Mouse (Mus musculus): ENCODE results near the gene Cux2.

GRCm38 (mm10) chr5:121818401-121818800 lies 231.5 kb downstream of the Cux2 start:
- TF ChIP-seq CTCF (IDR thresholded peaks at IDR 0.05; ENCODE audit: borderline replicate concordance, insufficient read depth, low read depth, low read length) (no peak), POLR2A (IDR thresholded peaks at IDR 0.05; ENCODE audit: borderline replicate concordance, insufficient read depth, low read length) (no peak)

Data from cerebellum, adult 2 months (tissue).